Mouse (Mus musculus) MN1 (cell line): ENCODE data around the gene Ttk.

Experiments used
- DNase-seq: peaks from one replicate; pipeline ENCODE4 v3.0.0-alpha.2; 2016; ENCODE audit warnings: low spot score

Ttk gene

DNA sequence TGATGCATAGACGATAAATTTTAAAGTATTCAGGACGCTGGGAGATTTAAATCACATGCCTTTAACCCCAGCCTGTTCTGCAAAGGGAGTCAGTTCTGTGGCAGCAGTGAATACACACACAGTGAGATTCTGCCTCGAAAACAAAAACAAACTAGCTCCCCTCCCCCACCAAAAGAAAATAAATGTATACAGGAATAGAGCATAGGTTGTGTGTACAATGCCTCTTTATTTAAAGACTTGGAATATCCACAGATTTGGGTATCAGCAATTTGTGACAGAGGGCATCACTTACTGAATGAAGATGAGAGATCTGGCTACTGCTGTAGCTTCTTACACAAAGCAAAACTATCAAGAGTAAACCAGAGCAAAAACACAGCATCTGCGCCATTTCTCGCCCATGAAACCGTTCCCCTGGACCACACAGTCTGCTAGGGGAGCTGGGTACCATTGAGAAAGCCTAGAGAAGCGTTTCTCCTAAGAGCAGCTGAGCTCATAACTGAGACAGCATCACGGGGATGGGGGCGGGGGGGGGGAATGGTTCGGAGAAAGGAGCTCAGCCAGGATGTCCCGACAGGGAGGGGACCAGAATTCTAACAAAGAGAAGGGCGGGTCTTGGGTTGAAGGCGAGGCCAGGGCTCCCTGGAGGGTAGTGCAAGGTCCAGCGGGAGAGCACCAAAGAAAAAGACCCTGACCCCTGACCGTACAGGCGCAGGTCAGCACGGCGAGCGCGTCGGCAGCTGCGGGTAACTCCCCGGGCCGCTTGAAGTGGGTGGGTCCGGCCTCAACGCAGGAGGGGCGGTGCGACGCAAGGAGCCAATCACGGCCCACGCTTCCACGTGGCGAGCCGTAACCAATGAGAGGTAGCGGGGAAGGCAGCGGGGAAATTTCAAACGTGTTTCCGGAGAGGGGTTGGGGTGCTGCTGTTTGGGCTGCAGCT lies at the start of gene Ttk:
Ttk (plus strand) TSS at position 879 of the 937 bp plus-strand sequence.
- peak; percentile 89 for DNase-seq

DNA sequence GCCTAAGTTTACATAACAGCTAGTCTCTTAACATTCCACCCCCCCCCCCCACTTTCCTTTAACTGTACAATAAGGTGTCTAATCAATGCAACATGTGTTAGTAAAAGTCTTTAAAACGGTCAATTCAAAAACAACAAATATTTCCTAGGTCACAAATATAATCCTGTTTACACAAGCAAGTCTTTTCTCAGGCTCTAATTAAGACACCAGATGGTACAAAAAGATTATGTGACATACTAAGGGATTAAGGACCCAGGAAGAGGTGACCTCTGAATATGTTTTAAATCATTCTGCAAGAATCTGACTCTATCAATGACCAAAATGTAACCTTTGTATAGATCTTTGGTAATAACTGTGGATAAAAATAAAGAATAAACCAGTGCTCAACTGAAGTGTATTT lies 49.0 kb upstream of the Ttk start:
- no peak for DNase-seq

DNA sequence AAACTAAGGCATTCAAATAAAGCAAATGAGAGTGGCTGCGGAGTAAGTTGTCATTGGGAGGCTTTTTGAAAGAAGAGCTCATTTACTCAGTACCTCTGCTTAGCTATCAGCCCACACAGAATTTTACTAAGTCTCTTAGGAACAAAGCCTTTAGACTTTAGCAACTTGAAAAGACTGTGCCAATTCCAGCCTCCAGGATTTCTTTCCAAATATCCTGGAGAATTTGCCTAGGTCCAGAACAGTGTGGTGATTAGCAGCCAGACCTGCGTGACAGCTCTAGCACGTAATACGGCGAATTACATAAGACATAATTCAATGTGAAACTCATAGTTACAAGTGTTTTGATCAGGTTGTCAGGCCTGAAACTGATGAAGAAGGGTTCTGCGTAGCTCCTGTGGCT lies 45.2 kb upstream of the Ttk start:
- DNase-seq = no peak

DNA sequence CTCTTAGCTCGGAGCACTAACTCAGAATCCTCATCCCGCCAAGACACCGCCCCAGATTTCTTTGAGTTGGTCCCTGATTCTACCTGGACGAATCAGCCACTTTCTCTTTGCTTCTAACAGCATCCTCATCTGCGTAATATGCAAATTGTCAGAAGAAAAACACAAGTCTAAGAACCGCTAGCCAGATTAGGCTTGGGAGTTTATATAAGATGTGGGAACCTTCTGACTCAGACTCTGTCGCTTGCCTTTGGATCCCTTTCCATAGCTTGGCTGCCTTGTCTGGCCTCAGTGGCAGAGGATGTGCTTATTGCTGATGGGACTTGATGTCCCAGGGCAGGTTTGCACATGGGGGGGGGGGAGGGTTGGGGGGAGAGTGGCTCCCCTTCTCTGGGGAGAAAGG lies 37.6 kb upstream of the Ttk start:
- DNase-seq = no peak

DNA sequence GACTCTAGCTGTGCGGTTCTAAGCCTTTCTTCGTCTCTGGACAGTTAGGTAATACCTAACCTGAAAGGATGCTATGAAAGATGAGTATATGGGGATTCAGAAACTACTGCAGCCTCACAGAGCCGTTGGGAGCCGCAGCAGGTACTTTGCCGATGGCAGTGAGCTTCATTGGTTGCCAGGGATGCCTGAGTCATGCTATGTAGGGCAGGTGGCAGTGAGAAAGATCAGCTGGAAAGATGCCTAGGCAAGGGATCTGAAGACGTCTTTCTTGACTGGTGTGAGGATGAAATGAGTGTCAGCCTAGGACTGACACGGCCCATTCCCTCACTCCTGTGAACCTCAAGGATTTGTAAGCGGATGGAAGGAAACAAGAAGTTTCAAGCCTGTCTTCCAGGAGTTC lies 36.6 kb upstream of the Ttk start:
- no peak for DNase-seq

DNA sequence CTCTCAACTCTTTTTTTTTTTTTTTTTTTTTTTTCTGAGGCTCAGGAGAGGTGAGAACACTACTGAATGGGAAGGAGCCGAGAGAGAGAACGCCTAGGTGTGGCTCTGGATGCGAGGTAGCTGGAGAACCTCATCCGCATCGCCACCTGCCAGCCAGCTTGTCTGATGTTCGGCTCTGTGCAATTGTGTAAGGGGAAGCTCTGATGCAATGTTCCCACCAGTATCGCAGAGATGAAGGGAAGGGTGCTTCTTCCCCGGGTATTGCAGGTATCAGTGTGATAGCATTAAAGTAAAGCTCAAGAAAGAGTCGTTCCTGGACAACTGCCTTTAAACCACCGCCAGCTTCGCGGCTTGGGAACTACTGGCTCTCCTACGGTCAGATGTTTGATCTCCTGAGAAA lies 30.1 kb upstream of the Ttk start:
- DNase-seq = no peak

DNA sequence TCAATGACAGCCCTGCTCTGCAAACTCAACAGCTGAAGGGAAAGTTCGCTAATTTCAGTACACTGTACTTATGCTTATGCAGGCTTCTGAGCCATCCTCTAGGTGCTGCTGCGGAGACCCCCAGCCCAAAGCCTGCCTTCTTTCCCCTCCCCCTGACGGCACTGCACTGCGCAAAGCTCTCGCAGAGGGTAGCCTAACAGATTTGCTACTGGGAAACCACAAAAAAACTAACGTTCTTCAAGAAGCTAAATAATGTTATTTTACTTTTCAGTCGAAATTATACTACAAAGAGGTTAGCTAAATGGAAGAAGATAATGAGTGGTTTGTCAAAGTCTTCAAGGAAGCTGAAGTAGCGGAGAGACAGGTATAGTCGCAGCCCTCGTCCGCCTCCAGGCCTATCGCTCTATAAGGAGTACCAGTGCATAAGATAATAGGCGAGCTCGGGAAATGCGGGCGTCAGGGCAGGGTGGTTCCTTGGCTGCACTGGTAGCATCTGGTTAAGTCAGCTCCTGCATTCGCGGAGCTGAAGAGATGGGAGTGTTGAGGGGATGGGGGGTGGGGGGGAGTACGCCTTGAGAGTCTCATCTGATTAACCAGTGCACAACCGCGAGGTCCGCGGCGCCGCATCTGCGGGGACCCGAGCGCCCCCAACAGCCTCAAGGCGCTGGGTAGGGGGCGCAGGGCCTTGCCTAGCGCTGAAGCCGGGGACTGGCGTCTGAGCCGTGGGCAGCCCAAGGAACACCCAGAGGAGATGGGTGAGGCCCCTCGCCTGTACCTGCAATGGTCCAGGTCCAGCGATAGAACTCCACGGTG lies 29.1 kb upstream of the Ttk start:
- peak; percentile 44 for DNase-seq

DNA sequence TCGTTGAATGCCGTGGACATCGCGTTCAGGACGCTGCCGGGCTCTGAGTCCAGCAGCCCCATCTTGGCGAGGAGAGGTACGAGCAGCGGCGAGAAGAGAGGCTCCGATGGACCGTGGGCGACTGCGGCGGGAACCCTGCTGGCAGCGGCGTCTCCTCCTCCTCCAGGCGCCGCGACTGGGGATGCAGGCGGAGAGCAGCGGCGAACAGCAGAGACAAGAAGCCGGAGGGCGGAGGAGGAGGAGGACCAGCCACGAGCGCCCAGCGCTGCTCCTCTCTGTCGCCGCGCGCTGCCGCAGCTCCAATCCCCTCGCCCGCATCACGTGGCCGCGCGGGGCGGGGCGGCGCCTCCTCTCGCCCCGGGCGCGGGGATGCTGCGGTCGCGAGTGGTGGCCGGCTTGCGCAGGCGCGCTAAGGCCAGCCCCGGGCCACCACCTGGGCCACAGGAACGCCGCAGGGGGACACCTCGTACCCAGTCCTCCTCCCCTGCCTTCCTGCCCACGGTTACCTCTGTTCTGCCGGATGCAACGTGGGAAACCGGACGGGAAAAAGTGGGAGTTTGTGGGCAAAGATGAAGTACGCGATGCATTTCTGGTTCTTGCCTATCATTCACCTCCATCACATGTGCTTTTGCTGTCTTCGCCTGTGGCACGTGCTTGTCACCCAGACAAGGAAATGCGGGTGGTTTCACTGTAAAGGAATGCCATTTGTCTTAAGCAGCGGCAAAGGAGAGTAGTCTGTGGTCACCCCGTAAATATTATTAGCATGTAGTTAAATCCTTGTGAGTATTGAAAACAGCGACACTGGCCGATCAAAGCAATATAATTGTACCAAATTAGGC lies 28.3 kb upstream of the Ttk start, which contains the start of gene Elovl4:
Elovl4 (minus strand) TSS at position 301 of the 839 bp plus-strand sequence.
- DNase-seq = peak; percentile 82

DNA sequence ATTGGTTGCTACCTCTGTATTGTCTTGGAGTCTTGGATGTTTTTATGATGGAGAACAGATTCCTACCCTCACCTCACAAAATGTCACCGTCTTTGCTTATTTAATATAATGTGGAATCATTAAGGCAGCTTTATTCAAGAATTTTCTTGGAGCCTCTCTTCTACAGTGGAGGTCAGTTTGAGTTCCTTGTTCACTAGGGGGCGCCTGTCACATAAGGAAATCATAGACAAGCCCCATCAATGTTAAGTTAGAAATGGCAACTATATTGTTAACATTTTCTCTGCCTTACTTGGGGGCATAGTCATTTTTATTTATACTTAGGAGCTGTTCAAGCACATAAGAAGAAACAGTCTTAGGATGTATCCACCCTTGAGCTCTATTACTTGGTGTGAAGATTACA lies 26.9 kb upstream of the Ttk start:
- peak; percentile 62 for DNase-seq

DNA sequence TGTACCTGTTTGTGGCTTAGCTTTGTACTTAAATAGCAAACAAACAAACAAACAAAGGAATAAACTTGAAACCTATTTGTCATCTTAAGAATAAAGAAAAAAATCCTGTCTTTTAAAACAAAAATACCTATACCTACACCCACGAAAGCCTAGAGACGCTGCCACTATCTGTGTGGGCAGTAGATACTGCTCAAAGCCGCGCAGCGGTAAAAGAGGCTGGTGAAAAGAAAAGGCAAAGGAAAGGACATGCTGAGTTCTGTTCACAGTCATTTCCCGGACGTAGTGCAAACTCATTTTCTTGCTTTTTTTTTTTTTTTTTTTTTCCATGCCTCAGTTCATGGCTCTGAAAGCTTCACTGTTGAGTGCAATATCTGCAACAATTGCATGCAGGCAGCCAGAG lies 15.3 kb upstream of the Ttk start:
- no peak for DNase-seq

DNA sequence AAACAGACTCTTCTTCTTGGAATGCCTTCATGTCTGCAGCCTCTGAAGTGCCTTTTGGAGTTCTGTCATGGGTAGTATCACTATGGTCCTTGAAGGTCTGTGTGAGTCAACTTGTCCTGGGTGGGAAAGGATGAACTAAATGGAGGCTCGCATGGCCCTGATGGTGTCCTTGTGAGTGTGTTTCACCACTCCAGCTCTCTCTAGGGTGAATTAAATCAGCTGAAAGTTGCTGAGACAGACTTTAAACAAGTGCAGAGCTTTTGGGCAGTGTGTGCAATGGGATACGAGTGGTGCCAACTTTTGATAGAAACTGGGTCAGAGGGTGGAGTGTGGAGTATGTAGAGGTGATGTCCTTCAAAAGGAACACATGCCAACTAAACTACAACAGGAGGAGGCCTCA lies 13.5 kb upstream of the Ttk start:
- DNase-seq = no peak

DNA sequence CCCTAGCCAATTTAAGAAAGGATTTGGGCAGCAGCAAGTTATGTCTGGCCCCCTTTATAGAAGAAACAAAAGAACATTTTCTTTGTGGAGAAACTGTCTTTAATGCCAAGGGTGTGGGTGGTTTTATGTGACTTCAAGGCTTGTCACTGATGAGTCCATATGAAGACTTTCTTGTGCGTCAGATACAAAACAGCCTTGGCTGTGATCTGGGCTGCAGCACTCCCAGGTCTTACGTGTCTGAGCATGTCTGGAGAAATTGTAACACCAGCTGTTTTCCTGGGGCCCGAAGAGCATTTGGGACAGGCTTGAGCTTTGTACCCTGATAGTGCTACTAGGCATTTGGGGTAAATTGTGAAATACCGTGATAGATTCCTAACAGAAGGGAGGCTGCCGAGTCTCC lies 11.6 kb upstream of the Ttk start:
- no peak for DNase-seq

DNA sequence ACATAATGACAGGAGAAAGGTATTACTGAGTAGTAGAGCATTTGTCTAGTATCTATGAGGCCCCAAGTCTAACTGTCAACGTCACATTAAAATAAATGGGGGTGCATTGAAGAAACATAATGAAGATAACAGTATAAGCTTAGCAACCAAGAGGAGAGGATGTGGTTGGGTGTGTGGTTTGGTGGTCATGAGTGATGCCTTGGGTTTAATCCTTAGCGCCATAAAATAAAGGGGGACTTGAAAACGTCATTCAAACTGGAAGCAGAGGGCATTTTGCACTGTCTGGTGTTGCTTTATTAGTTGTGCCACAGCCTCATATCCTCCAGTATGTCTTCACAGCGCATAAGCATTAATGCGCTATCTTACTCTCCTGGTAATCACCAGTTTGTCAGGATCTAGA lies 4.6 kb upstream of the Ttk start:
- no peak for DNase-seq

DNA sequence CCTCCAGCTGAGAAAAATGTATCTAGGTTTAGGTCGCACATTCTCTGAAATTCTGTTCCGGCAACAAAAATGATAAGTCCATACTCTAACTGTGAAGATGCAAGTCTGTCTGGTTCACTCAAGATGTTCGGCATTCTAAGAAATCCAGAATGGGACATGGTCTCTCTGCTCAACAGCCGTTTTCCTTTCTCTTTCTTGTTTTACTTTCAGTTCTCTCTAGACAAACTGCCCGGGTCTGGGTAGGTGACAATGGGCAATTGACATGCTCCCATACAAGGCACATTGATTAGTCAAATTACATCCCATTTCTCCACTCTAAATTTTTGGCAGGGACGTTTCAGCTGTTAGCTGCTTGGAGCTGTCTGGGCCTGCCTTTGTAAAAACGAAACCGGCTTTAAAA lies 3.3 kb upstream of the Ttk start:
- DNase-seq = peak; percentile 35

DNA sequence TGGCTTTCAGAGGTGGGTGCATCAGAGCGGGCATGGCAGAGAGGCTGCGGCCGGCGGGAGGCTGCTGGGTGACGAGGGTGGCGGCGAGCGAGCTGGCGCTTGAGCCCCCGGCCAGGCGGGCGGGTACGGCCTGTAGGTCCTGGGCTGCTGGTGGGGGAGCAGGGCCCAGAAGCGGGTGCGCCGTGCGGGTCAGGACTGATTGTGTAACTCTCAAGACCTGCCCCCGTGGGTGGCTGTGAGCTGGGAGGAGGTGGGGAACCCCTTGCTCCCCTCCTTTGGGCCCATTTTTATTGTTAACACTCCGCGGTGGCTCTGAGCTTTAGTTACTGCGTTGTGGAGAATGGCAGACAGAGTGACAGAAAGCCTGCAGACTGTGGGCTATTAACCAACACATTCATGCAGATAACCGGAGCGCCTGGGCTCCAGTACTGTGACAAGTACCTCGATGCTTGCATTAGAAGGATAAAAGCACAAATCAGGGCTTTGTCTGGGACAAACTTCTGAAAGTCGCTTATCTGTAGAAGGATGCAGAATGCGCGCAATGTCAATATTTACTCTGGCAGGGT lies 342 bp downstream of the Ttk start:
- no peak for DNase-seq

DNA sequence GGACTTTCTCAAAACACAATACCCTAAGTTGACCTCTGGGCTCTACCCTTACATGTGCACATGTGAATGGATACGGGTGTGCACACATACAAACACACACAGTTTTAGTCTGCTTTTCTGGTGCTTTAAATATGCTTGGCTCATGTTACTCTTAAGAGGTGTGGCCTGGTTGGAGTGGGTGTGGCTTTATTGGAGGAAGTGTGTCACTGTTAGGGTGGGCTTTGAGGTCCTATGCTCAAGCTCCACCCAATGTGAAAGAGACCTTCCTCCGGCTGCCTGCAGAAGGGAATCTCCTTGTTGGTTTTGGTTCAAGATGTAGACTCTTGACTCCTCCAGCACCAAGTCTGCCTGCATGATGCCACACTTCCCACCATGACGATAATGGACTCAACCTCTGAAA lies 18.0 kb downstream of the Ttk start:
- DNase-seq = no peak

DNA sequence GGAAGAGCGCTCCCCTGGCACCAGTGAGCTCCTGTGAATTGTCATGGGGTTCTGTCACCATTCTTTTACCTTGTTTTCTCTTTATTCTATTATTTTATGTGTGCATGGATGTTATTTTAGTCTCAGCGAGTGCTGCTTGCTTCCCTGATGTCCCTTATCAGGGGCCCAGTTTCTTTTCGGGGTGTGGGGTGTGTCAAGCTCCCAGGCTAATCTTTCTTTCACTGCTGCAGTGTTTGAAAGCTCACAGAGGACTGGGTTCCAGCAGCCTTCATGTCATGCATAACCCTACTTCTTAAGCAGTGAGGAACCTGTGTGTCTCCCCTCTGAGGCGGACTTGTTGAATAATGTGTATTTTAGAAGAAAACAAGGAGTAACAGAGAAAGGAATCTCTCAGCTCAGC lies 30.7 kb downstream of the Ttk start:
- no peak for DNase-seq

DNA sequence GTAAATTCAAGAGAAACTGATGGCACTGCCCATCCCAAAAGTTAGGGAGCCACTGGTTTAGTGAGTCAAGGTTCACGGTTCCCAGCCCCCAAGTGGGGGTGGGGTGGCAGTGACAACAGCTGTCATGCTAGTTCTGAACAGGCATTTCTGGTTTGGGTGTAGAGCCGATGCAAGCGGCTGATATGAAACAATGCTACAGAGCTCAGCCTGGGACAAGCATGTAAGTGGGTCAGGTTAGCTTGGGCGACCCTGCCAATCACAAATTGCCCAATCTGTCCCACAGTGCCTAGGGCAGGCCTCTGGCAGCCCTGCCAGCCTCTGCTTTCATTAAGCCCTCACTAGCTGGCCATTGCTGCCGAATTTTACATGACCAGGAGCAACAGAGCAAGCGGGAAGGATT lies 47.7 kb downstream of the Ttk start:
- DNase-seq = no peak

DNA sequence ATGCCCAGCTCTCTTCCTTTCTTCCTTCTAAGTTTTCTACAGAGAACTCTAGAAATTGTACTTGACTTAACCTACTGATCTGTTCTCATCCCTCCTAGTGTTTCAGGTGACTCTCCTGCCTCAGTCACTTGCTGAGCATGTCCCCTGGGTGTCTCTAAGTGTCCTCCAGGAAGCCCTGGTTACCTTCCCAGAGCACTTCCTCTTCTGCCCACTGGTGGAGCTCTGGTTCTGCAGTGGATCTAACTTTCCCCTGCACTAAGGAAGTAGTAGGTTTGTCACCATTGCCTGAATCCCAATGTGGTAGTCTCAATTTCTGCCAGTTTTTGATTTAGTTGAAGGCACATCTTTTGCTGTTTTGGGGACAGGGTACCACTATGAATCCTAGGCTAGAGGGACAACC lies 51.7 kb downstream of the Ttk start:
- DNase-seq = no peak

DNA sequence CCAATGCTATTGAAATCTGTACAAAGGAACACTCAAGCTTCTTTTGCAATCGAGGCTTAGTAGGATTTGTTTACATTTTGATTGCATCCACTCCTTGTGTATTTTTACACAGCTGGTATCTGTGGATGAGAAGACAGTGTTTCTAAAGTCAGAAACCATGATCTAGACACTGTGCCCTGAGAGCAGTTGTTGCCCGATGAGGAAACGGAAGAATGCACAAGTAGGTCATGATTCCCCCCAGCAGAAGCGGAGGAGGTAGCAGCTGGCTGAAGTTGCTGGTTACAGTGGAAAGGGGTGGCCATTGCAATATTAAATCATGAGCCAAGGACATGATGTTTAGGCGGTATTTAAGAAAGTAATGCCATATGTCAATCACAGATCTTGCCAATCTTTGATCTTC lies 53.7 kb downstream of the Ttk start:
- no peak for DNase-seq

DNA sequence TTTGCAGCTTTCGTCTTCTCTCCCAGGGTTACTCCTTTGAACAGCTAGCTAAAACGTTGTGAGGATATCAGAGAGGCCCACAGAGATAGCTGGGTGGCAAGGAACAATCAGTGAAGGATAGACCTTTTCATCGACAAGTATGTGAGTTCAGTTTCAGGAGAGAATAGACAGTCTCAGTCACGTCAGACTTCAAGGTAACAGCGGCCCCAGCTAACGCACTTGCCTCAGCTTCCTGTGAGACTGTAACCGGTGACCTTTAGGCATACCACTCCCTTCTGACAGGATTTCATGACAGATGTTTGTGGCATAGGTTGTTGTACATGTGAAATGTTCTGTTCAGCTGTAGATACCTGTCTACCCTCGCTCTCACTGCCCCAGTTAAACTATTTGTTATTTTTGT lies 58.6 kb downstream of the Ttk start:
- DNase-seq = no peak

DNA sequence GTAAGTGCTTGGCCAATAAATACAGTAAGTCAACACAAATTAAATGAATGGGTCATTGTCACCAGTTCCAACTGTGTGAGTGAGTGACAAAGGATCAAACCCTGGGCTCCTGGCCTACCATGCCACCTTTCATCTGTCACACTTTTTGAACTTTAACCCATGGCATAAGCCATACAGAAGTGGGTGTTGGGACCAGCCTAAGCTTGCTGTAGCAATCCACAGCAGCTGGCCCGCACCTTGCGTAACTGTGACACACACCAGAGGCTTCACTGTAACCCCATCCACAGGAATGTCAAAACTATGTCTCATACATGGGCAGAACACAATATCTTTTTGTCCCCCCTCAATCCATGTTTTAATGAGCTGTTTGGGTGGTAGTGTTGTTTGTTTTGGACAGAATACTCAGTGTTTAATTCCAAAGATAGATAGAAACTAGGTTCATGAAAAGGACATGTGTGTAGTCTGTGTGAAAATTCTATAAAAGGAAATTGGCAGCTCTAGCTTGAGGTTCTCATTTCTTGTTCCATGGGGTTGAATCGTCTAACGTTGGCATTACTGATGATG lies 59.4 kb downstream of the Ttk start:
- no peak for DNase-seq
